Mouse (Mus musculus): ENCODE data around the gene Tent2.

GRCm38 (mm10) chr13:93130674-93131073 is 61.5 kb downstream of the Tent2 start:
- TF ChIP-seq POLR2A (IDR thresholded peaks at IDR 0.05; ENCODE audit: control insufficient read depth, low read depth, low read length) (no peak), CTCF (IDR thresholded peaks at IDR 0.05; ENCODE audit: control insufficient read depth, insufficient read depth, insufficient replicate concordance, low read depth, low read length) (no peak)

Data from testis, adult 2 months (tissue).